Mouse (Mus musculus): ENCODE data around the gene Slfn14. TPM values are rescaled to one million over a fixed set of nuclear protein-coding genes. Genes with fewer than 3 reads are reported as not detected.

The Slfn14 gene
- not detected for polyA plus RNA-seq (2015; fragmentation: Illumina TruSeq; extraction: RNeasy Lipid Tissue Mini Kit (QIAGEN cat#74804); ENCODE audit: insufficient read depth, low read depth, low replicate concordance)

GRCm38 (mm10) chr11:83286566-83286965, at the start of gene Slfn14:
TSS of gene Slfn14 (minus strand) at chr11:83286726.

GRCm38 (mm10) chr11:83302526-83303251, 16.2 kb upstream of the Slfn14 start, which contains the start of gene Pex12:
TSS of gene Pex12 (minus strand) at chr11:83302586.

GRCm38 (mm10) chr11:83298225-83299195, 12.0 kb upstream of the Slfn14 start, which contains the start of gene Ap2b1:
TSS of gene Ap2b1 (plus strand) at chr11:83299024.

Other genes starting within 250 kb of the Slfn14 start
- 6.3 TPM for gene Slfn2, start 221.6 kb downstream of the Slfn14 start, polyA plus RNA-seq (2015; fragmentation: Illumina TruSeq; extraction: RNeasy Lipid Tissue Mini Kit (QIAGEN cat#74804); ENCODE audit: insufficient read depth, low read depth, low replicate concordance)
- not detected for gene Slfn1, start 169.9 kb downstream of the Slfn14 start, polyA plus RNA-seq (2015; fragmentation: Illumina TruSeq; extraction: RNeasy Lipid Tissue Mini Kit (QIAGEN cat#74804); ENCODE audit: insufficient read depth, low read depth, low replicate concordance)
- gene Slfn4, start 111.5 kb downstream of the Slfn14 start, polyA plus RNA-seq (2015; fragmentation: Illumina TruSeq; extraction: RNeasy Lipid Tissue Mini Kit (QIAGEN cat#74804); ENCODE audit: insufficient read depth, low read depth, low replicate concordance), result not detected
- gene Slfn3, start 95.4 kb downstream of the Slfn14 start, polyA plus RNA-seq (2015; fragmentation: Illumina TruSeq; extraction: RNeasy Lipid Tissue Mini Kit (QIAGEN cat#74804); ENCODE audit: insufficient read depth, low read depth, low replicate concordance), result 3.0 TPM
- 10.7 TPM for gene Ap2b1, start 12.3 kb upstream of the Slfn14 start, polyA plus RNA-seq (2015; fragmentation: Illumina TruSeq; extraction: RNeasy Lipid Tissue Mini Kit (QIAGEN cat#74804); ENCODE audit: insufficient read depth, low read depth, low replicate concordance)
- 2.0 TPM for gene Pex12, start 15.9 kb upstream of the Slfn14 start, polyA plus RNA-seq (2015; fragmentation: Illumina TruSeq; extraction: RNeasy Lipid Tissue Mini Kit (QIAGEN cat#74804); ENCODE audit: insufficient read depth, low read depth, low replicate concordance)
- gene Rasl10b, start 122.4 kb upstream of the Slfn14 start, polyA plus RNA-seq (2015; fragmentation: Illumina TruSeq; extraction: RNeasy Lipid Tissue Mini Kit (QIAGEN cat#74804); ENCODE audit: insufficient read depth, low read depth, low replicate concordance), result 0.37 TPM
- gene Gas2l2, start 142.7 kb upstream of the Slfn14 start, polyA plus RNA-seq (2015; fragmentation: Illumina TruSeq; extraction: RNeasy Lipid Tissue Mini Kit (QIAGEN cat#74804); ENCODE audit: insufficient read depth, low read depth, low replicate concordance), result not detected
- gene 1700020L24Rik, start 151.0 kb upstream of the Slfn14 start, polyA plus RNA-seq (2015; fragmentation: Illumina TruSeq; extraction: RNeasy Lipid Tissue Mini Kit (QIAGEN cat#74804); ENCODE audit: insufficient read depth, low read depth, low replicate concordance), result not detected
- 2.5 TPM for gene Mmp28, start 176.3 kb upstream of the Slfn14 start, polyA plus RNA-seq (2015; fragmentation: Illumina TruSeq; extraction: RNeasy Lipid Tissue Mini Kit (QIAGEN cat#74804); ENCODE audit: insufficient read depth, low read depth, low replicate concordance)
- 18.7 TPM for gene Taf15, start 186.4 kb upstream of the Slfn14 start, polyA plus RNA-seq (2015; fragmentation: Illumina TruSeq; extraction: RNeasy Lipid Tissue Mini Kit (QIAGEN cat#74804); ENCODE audit: insufficient read depth, low read depth, low replicate concordance)
- gene Heatr9, start 235.4 kb upstream of the Slfn14 start, polyA plus RNA-seq (2015; fragmentation: Illumina TruSeq; extraction: RNeasy Lipid Tissue Mini Kit (QIAGEN cat#74804); ENCODE audit: insufficient read depth, low read depth, low replicate concordance), result not detected
- not detected for gene Ccl5, start 243.8 kb upstream of the Slfn14 start, polyA plus RNA-seq (2015; fragmentation: Illumina TruSeq; extraction: RNeasy Lipid Tissue Mini Kit (QIAGEN cat#74804); ENCODE audit: insufficient read depth, low read depth, low replicate concordance)